Mouse (Mus musculus): ENCODE measurements around the gene Runx1.

GRCm38 (mm10) chr16:92820451-92820850, 5.5 kb downstream of the Runx1 start:
- no peak for TF ChIP-seq CTCF (IDR thresholded peaks at IDR 0.05; ENCODE audit: insufficient read depth, low read length)
- no peak for TF ChIP-seq POLR2A (IDR thresholded peaks at IDR 0.05; ENCODE audit: borderline replicate concordance, extremely low read depth, low read depth, low read length)

All from lung, adult 2 months (tissue).